Mouse (Mus musculus): Measurements from ENCODE around the gene Tmem238.
A peak's percentile ranks its signal among the peaks of the same experiment; 100 is the strongest.

Tmem238 gene

GRCm38 (mm10) chr7:4747156-4747899, 42.1 kb downstream of the Tmem238 start:
- DNase-seq (ENCODE audit: low read depth, low spot score) = no peak

GRCm38 (mm10) chr7:4746326-4746980, 43.0 kb downstream of the Tmem238 start:
- no peak for DNase-seq (ENCODE audit: low read depth, low spot score)

GRCm38 (mm10) chr7:4744886-4745285, 44.6 kb downstream of the Tmem238 start:
- no peak for DNase-seq (ENCODE audit: low read depth, low spot score)

- no peak for DNase-seq (ENCODE audit: low read depth, low spot score)
These were observed 46.1 kb downstream of the Tmem238 start for GRCm38 (mm10) chr7:4743354-4743753.

GRCm38 (mm10) chr7:4742482-4742819, 47.0 kb downstream of the Tmem238 start:
- DNase-seq (ENCODE audit: low read depth, low spot score) = no peak

GRCm38 (mm10) chr7:4741672-4742481, 47.6 kb downstream of the Tmem238 start:
- DNase-seq (ENCODE audit: low read depth, low spot score) = no peak

GRCm38 (mm10) chr7:4741151-4741550, 48.3 kb downstream of the Tmem238 start:
- no peak for DNase-seq (ENCODE audit: low read depth, low spot score)

- DNase-seq (ENCODE audit: low read depth, low spot score) = no peak
These were observed 49.1 kb downstream of the Tmem238 start for GRCm38 (mm10) chr7:4740309-4740727.

GRCm38 (mm10) chr7:4739544-4740275, 49.7 kb downstream of the Tmem238 start, which contains the start of gene Kmt5c:
Gene Kmt5c (plus strand): TSS chr7:4740115.
- peak; percentile 98 for DNase-seq (ENCODE audit: low read depth, low spot score)

GRCm38 (mm10) chr7:4739041-4739543, 50.4 kb downstream of the Tmem238 start:
- DNase-seq (ENCODE audit: low read depth, low spot score) = no peak

All from embryo, embryonic 11.5 days (tissue).